Mouse (Mus musculus): ENCODE measurements around the gene Zc3h12d. TPM values are rescaled to one million over a fixed set of nuclear protein-coding genes. Genes with fewer than 3 reads are reported as not detected.
"Not testable (repeated sequence)": the region's sequence is repeated elsewhere in the genome, so short reads cannot be mapped to it uniquely, and the experiment has no call there.

Gene Zc3h12d
- polyA plus RNA-seq, 1 experiment = 6.5 TPM

DNA sequence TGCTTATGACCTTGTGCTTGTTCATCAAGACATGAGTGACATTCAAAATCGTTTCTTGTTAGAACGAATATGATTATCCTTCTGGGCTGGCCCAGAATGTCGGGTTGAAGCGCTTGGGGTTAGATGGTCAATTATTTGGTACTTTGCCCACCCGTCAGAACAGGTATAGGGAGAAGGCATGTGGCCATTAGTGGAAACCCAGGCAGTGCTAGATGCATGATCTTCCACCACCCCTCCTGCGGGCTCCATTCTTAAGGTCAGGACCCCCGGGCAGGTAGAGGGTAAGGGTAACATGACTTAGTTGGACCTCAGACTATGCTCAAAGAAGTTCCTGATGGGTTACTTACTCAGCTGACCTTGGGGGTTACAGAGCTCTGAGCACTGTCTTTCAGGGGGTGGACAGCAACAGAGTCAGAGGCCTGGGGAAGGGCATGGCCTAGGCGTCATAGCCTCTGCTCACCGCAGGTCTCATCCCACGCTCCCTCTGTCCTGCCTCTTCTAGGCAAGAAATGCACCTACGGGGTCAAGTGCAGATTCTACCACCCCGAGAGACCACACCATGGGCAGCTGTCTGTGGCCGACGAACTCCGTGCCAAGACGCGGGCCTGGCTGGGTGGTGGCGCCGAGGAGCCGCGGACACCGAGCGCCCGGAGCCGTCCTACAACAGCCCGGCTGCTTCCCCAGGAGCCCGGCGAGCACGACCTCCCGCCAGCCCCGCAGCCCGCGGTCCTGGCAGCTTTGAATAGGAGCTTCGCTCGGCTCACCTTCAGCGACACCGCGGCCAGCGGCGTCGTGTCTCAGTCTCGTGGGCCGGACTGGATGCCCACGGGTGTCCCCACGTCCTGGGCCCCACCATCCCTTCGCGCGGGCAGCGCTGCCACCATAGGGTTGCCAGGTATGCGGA is 34.7 kb downstream of the Zc3h12d start:
- no peak for DNase-seq (ENCODE audit: low read depth, low spot score)
- WGBS = 52% methylated on average over 50 of the region's 50 CpGs

DNA sequence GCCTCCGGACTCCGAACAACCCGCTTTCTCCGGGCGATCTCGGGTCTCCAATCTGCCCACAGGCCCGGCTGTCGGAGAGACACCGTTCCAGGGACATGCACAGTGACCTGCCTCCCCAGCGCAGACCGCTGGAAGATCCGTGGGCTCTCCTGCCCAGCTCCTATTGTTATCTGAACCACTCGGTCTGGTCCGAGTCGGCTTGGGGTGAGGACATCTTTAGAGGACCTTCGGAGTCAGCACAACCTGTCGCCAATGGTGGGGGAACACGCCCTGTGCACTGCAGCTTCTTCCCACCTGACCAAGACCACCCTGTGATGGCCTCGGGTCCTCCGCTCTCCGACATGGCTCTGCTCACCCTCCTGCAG is 35.4 kb downstream of the Zc3h12d start:
- WGBS = 61% methylated on average over 21 of the region's 21 CpGs
- DNase-seq (ENCODE audit: low read depth, low spot score) = no peak

DNA sequence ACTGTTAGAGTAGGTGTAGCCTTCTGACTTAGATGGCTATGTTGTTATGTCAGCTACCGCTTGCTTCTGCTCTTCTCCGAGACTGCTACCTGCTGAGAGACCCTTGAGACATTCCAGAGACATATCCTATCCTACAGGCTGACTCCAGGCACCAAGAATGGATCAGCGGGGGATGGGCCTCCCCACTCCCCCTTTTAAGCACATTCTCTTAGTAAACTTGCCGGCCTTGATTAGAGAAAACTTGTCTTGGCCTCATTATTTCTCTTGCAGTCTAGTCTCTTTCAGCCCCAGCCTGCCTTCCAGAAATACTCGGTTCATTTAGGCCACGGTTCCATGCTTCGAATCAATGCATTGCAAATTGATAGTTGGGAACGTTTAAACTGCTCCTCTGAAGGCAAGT is 37.5 kb downstream of the Zc3h12d start:
- WGBS = 87% methylated on average over 8 of the region's 8 CpGs
- DNase-seq (ENCODE audit: low read depth, low spot score) = no peak

DNA sequence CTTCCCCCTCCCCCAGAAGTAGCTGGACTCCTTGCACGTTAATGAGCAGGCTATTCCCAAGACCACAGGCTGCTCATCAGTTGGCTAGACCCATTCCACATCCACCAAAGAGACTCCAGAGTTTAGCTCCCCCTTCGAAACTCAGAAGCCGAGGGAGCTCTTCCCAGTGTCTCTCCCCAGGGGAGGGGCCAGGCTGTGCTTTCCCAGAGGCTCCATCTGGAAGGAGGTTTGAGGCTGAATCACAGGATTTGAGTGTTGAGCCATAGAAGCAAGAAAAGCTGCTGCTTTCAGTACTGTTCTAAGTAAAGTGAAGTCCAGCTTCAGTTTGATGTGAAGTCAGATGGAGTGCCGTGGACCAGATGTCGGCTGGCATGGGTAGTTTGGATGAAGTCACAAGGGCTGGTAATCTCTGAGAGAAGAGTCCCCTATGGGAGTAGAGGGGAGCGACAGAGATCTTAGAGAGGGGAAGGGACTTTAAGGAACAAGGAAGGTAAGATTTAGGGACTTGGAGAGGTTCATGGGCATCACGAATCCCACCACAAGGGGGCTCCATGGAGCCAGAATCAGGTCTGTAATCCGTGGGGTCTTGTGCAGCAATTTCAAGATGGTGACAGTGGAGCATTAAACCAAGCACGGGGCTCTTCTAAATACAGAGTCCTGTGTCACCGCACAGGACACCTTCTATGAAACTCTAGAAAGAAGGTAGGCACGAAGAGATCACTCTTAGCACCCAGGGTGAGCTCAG is 38.5 kb downstream of the Zc3h12d start:
- no peak for DNase-seq (ENCODE audit: low read depth, low spot score)
- 65% methylated on average over 11 of the region's 11 CpGs for WGBS

GRCm38 (mm10) chr10:7871381-7872020 is 39.2 kb downstream of the Zc3h12d start:
- DNase-seq (ENCODE audit: low read depth, low spot score) = no peak
- WGBS = 59% methylated on average over 5 of the region's 5 CpGs

DNA sequence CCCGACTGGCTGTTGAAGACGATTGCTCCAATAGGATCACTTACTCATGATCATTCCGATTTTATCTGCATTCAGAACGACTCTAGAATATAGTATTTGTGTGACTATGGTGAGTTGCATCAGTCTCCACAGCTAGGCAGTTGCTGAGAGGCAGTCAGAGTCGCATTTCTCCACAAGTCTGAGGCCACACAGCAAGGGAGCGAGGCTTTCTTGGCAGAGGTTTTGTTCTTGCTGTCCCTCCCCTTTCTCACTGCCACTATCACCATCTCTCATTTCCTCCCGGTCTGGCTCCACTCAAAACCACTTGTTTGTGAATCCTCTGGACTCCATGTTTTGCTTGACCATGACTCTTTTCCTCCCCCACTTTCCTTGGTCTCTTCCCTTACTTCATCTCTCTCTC is 41.9 kb downstream of the Zc3h12d start:
- 78% methylated on average over 7 of the region's 7 CpGs for WGBS
- DNase-seq (ENCODE audit: low read depth, low spot score) = no peak

GRCm38 (mm10) chr10:7880283-7880682 is 48.0 kb downstream of the Zc3h12d start:
- DNase-seq (ENCODE audit: low read depth, low spot score) = not testable (repeated sequence)
- 91% methylated on average over 3 of the region's 3 CpGs for WGBS

DNA sequence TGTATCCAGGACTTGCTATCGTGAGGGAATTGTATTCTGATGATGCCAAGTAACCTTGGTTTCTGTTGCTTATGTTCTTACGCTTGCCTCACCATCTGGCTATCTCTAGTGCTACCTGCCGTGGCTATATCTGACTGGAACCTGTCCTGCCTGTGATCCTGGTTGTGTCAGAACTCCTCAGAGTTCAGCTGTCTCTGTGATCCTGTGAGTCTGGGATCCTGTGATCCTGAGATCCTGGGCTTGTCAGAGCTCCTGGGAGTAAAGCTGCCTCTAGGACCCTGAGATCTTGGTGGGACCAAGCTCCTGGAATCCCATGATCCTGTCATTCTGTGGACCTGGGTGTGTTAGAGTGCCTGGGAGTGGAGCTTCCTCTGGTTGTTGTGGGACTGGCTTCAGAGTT is 49.7 kb downstream of the Zc3h12d start:
- WGBS = 89% methylated on average over 3 of the region's 3 CpGs
- DNase-seq (ENCODE audit: low read depth, low spot score) = no peak

GRCm38 (mm10) chr10:7883524-7883923 is 51.3 kb downstream of the Zc3h12d start:
- DNase-seq (ENCODE audit: low read depth, low spot score) = peak; percentile 71
- 3% methylated on average over 5 of the region's 5 CpGs for WGBS

GRCm38 (mm10) chr10:7888256-7888868 is 56.1 kb downstream of the Zc3h12d start:
- no peak for DNase-seq (ENCODE audit: low read depth, low spot score)
- WGBS = 75% methylated on average over 11 of the region's 11 CpGs

GRCm38 (mm10) chr10:7900719-7901627 is 68.7 kb downstream of the Zc3h12d start:
- no peak for DNase-seq (ENCODE audit: low read depth, low spot score)
- WGBS = 86% methylated on average over 14 of the region's 14 CpGs

DNA sequence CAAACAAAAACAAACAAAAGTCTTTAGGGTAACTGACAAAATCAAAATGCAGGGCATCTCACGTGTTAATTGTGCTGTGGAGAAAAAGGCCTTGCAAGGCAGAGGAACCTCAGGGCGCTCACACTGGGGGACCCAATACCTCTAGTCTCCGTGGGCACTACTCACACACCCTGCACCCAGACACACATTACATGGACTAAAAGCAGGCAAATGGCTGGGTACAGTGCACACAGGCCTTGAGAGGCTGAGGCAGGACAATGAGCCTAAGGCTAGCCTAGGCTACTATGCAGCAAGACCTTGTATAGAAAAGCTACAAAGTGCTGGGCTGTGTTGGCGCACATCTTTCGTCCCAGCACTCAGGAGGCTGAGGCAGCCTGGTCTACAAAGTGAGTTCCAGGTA is 71.9 kb downstream of the Zc3h12d start:
- 96% methylated on average over 5 of the region's 5 CpGs for WGBS
- DNase-seq (ENCODE audit: low read depth, low spot score) = no peak

DNA sequence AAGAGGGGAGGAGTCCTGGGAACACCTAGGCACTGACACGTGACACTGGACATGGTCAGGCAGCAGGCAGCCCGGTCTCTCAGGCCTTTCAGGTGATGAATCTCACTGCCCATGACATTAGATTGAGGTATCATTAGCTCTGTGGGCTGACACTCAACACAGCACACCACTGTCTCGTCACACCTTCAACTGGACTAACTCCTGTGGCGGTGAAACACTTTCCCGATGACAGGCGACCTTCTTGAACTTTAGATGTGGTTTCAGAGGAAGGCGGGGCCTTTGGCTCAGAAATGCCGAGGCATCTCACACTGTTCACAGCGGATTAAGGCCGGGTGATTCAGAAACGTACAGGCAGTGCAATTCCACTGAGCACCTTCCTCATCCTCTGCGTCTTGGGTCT is 74.9 kb downstream of the Zc3h12d start:
- 82% methylated on average over 12 of the region's 12 CpGs for WGBS
- DNase-seq (ENCODE audit: low read depth, low spot score) = no peak

DNA sequence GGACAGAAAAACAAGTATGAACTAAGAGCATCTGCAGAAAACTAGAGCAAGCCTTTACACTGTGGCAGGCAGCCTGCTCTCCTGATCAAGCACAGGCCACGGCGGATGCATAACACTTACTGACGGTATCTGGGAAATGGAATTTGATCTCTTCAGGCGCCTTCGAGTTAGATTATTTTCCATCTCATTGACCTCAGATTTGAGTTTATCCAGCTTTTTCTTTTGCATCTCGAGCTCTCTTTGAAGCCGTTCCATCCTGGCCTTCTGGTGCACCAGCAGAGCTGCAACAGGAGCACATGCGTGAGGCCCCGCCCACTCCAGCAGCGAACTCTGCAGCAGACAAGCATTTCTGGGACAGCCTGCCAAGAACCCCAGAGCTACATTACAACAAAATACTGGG is 79.0 kb downstream of the Zc3h12d start:
- WGBS = 77% methylated on average over 10 of the region's 10 CpGs

More for the DNA sequence above, 79.0 kb downstream of the Zc3h12d start:
- DNase-seq (ENCODE audit: low read depth, low spot score) = no peak

Other genes with a start within 250 kb of the Zc3h12d start
- 1.7 and 2.4 TPM in 2 replicates for gene Lrp11, start 242.7 kb upstream of the Zc3h12d start, polyA plus RNA-seq (2012; rRNA removed)
- 8.4 and 13.5 TPM in 2 replicates for gene Nup43, start 165.0 kb upstream of the Zc3h12d start, polyA plus RNA-seq (2012; rRNA removed)
- gene Pcmt1, start 151.3 kb upstream of the Zc3h12d start, polyA plus RNA-seq (2012; rRNA removed) = 17.4 and 19.6 TPM in 2 replicates
- 10.3 and 15.1 TPM in 2 replicates for gene Lats1, start 151.3 kb upstream of the Zc3h12d start, polyA plus RNA-seq (2012; rRNA removed)
- gene Katna1, start 106.5 kb upstream of the Zc3h12d start, polyA plus RNA-seq (2012; rRNA removed) = 5.1 and 6.4 TPM in 2 replicates
- gene Ginm1, start 39.6 kb upstream of the Zc3h12d start, polyA plus RNA-seq (2012; rRNA removed) = 18.5 and 20.8 TPM in 2 replicates
- gene Ppil4, start 39.6 kb upstream of the Zc3h12d start, polyA plus RNA-seq (2012; rRNA removed) = 4.3 and 5.1 TPM in 2 replicates
- 21.2 and 30.0 TPM in 2 replicates for gene Tab2, start 123.8 kb downstream of the Zc3h12d start, polyA plus RNA-seq (2012; rRNA removed)

Data from large intestine, adult 2 months (tissue).